Mouse (Mus musculus): ENCODE results near the gene Smg6.

DNA sequence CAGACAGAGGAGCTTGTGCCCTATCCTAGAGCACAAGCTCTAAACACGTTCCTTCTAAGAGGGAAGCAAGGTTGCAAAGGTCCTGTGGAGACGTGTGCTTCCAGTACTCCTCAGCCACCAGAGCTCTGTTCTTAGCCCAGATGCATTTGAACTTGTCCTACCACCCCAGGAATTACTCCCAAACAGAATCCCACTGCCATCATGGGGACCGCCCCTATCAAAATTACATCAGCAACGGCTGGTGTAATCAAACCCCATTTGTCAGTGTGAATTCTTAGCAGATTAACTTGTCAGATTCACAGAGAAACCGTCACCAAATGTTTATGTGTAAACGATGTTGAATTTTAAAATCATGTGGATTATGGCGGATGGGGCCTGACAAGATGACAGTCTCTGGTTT, 235.3 kb downstream of the Smg6 start:
- no peak for TF ChIP-seq CTCF (IDR thresholded peaks at IDR 0.05; ENCODE audit: extremely low read depth, insufficient read length, insufficient replicate concordance, low read depth, low read length)
- no peak for TF ChIP-seq POLR2A (IDR thresholded peaks at IDR 0.05; ENCODE audit: low read depth, low read length)
